Mouse (Mus musculus) MEL (cell line): ENCODE results near the gene Commd6. TPM values are rescaled to one million over a fixed set of nuclear protein-coding genes. Genes with fewer than 3 reads are reported as not detected.

Experiments
- DNase-seq: peaks from one replicate; pipeline ENCODE4 v3.0.0; 2011; ENCODE audit warnings: low read depth, low spot score
- H3K27ac ChIP-seq: 2 replicates; pipeline ENCODE4 v1.5.1; 2012; ENCODE audit warnings: low read depth, mild to moderate bottlenecking, control low read depth, low read length, moderate library complexity; ENCODE audit not compliant: control insufficient read depth
- H3K27me3 ChIP-seq, 2 experiments: fragments of 150-350 bp in 1 of 2; sonication (generic) in 1 of 2; 2 replicates each; pipeline ENCODE4 v1.6.1; 2012; ENCODE audit warnings: low read length in 2 of 2, mild to moderate bottlenecking in 2 of 2, improper control_type of control experiment in 1 of 2, moderate library complexity in 1 of 2; ENCODE audit not compliant: insufficient read depth in 2 of 2, control insufficient read depth in 1 of 2
- H3K36me3 ChIP-seq, 2 experiments: 2 replicates each; pipeline ENCODE4 v1.6.1; 2012 to 2014; ENCODE audit warnings: low read length in 2 of 2, improper control_type of control experiment in 1 of 2, inconsistent platforms in 1 of 2, mild to moderate bottlenecking in 1 of 2; ENCODE audit not compliant: insufficient read depth in 2 of 2, control insufficient read depth in 1 of 2
- H3K4me1 ChIP-seq, 2 experiments: fragments of 150-350 bp in 1 of 2; sonication (generic) in 1 of 2; 2 replicates each; pipeline ENCODE4 v1.6.1; 2012; ENCODE audit warnings: low read length in 2 of 2, improper control_type of control experiment in 1 of 2, mild to moderate bottlenecking in 1 of 2; ENCODE audit not compliant: insufficient read depth in 2 of 2, control insufficient read depth in 1 of 2
- H3K4me3 ChIP-seq, 2 experiments: fragments of 150-350 bp in 1 of 2; sonication (generic) in 1 of 2; 2 replicates each; pipeline ENCODE4 v1.5.1; 2012; ENCODE audit warnings: low read depth in 2 of 2, low read length in 2 of 2, mild to moderate bottlenecking in 2 of 2, moderate library complexity in 2 of 2, control low read depth in 1 of 2, improper control_type of control experiment in 1 of 2; ENCODE audit not compliant: control insufficient read depth in 1 of 2, insufficient read depth in 1 of 2
- H3K79me2 ChIP-seq: 2 replicates; pipeline ENCODE4 v1.6.1; 2012; ENCODE audit warnings: mild to moderate bottlenecking, low read length, moderate library complexity; ENCODE audit not compliant: control insufficient read depth, poor library complexity, insufficient read depth
- H3K9ac ChIP-seq: 2 replicates; pipeline ENCODE4 v1.6.1; 2012; ENCODE audit warnings: low read depth, mild to moderate bottlenecking, control low read depth, low read length, moderate library complexity; ENCODE audit not compliant: control insufficient read depth, poor library complexity, severe bottlenecking
- H3K9me3 ChIP-seq: fragments of 150-350 bp; sonication (generic); replicated peaks from 2 replicates; pipeline ENCODE4 v1.6.1; 2012; ENCODE audit warnings: mild to moderate bottlenecking, low read length, improper control_type of control experiment, moderate library complexity; ENCODE audit not compliant: insufficient read depth
- BHLHE40 ChIP-seq: IDR thresholded peaks from 2 replicates; pipeline ENCODE4 v1.6.1; 2012; ENCODE audit warnings: low read depth, mild to moderate bottlenecking, inconsistent platforms, low read length, improper control_type of control experiment, borderline replicate concordance
- CHD1 ChIP-seq: IDR thresholded peaks from 2 replicates; pipeline ENCODE4 v1.6.1; 2012; ENCODE audit warnings: low read depth, mild to moderate bottlenecking, inconsistent platforms, low read length, improper control_type of control experiment
- CTCF ChIP-seq, 3 experiments: IDR thresholded peaks in 2 of 3; conservative IDR thresholded peaks in 1 of 3; 2 replicates each; pipeline ENCODE4 v1.5.1; 2011 to 2012; ENCODE audit warnings: low read length in 3 of 3, low read depth in 2 of 3, mild to moderate bottlenecking in 2 of 3, improper control_type of control experiment in 1 of 3, inconsistent platforms in 1 of 3, mixed read lengths in 1 of 3, moderate library complexity in 1 of 3; ENCODE audit not compliant: control insufficient read depth in 1 of 3, insufficient read depth in 1 of 3, poor library complexity in 1 of 3, severe bottlenecking in 1 of 3
- E2F4 ChIP-seq: IDR thresholded peaks from 2 replicates; pipeline ENCODE4 v1.6.1; 2011; ENCODE audit warnings: low read depth, low read length, improper control_type of control experiment, borderline replicate concordance
- ELF1 ChIP-seq: IDR thresholded peaks from 2 replicates; pipeline ENCODE4 v1.6.1; 2014; ENCODE audit warnings: low read depth, mild to moderate bottlenecking, inconsistent platforms, low read length, improper control_type of control experiment, moderate library complexity
- ETS1 ChIP-seq: IDR thresholded peaks from 2 replicates; pipeline ENCODE4 v1.6.1; 2012; ENCODE audit warnings: low read depth, mild to moderate bottlenecking, inconsistent platforms, low read length, improper control_type of control experiment, moderate library complexity
- HCFC1 ChIP-seq: IDR thresholded peaks from 2 replicates; pipeline ENCODE4 v1.6.1; 2012; ENCODE audit warnings: low read depth, mild to moderate bottlenecking, inconsistent platforms, low read length, improper control_type of control experiment, moderate library complexity
- JUND ChIP-seq: IDR thresholded peaks from 2 replicates; pipeline ENCODE4 v1.6.1; 2011; ENCODE audit warnings: low read depth, mild to moderate bottlenecking, improper control_type of control experiment, low read length
- MAX ChIP-seq: IDR thresholded peaks from 2 replicates; pipeline ENCODE4 v1.6.1; 2011; ENCODE audit warnings: low read length, improper control_type of control experiment
- MYC ChIP-seq: IDR thresholded peaks from 2 replicates; pipeline ENCODE4 v1.6.1; 2011; ENCODE audit warnings: low read depth, mild to moderate bottlenecking, low read length, improper control_type of control experiment, moderate library complexity
- NELFE ChIP-seq: IDR thresholded peaks from 2 replicates; pipeline ENCODE4 v1.6.1; 2011; ENCODE audit warnings: low read depth, low read length, improper control_type of control experiment
- NRF1 ChIP-seq: IDR thresholded peaks from 2 replicates; pipeline ENCODE4 v1.6.1; 2014; ENCODE audit warnings: low read depth, mild to moderate bottlenecking, inconsistent platforms, low read length, improper control_type of control experiment, moderate library complexity; ENCODE audit not compliant: poor library complexity, insufficient read depth, severe bottlenecking
- POLR2A ChIP-seq, 2 experiments: IDR thresholded peaks; 2 replicates each; pipeline ENCODE4 v1.6.1; 2011 to 2012; ENCODE audit warnings: low read length in 2 of 2, mild to moderate bottlenecking in 2 of 2, control low read depth in 1 of 2, improper control_type of control experiment in 1 of 2, low read depth in 1 of 2, moderate library complexity in 1 of 2; ENCODE audit not compliant: control insufficient read depth in 1 of 2, insufficient read depth in 1 of 2, poor library complexity in 1 of 2
- POLR2AphosphoS2 ChIP-seq: IDR thresholded peaks from 2 replicates; pipeline ENCODE4 v1.6.1; 2011; ENCODE audit warnings: low read length, improper control_type of control experiment
- SIN3A ChIP-seq: IDR thresholded peaks from 2 replicates; pipeline ENCODE4 v1.6.1; 2012; ENCODE audit warnings: low read length, improper control_type of control experiment, inconsistent platforms
- TBP ChIP-seq: IDR thresholded peaks from 2 replicates; pipeline ENCODE4 v1.8.0; 2011; ENCODE audit warnings: low read depth, low read length, improper control_type of control experiment
- USF1 ChIP-seq: IDR thresholded peaks from 2 replicates; pipeline ENCODE4 v1.6.1; 2014; ENCODE audit warnings: low read depth, mild to moderate bottlenecking, inconsistent platforms, low read length, improper control_type of control experiment, moderate library complexity
- USF2 ChIP-seq, 2 experiments: IDR thresholded peaks; 2 replicates each; pipeline ENCODE4 v1.6.1; 2011 to 2012; ENCODE audit warnings: improper control_type of control experiment in 2 of 2, low read length in 2 of 2, borderline replicate concordance in 1 of 2, inconsistent platforms in 1 of 2, low read depth in 1 of 2, mild to moderate bottlenecking in 1 of 2; ENCODE audit not compliant: insufficient read depth in 1 of 2
- polyA plus RNA-seq, 2 experiments: library from polyadenylated mRNA; stranded (reverse) in 1 of 2; unstranded in 1 of 2; fragments of >175 nt in 1 of 2; fragments of >200 nt in 1 of 2; gene quantifications; 2 replicates each; pipeline versions ENCODE4 v1.2.1 to v1.2.4; 2012; ENCODE audit warnings: low replicate concordance in 2 of 2, low read depth in 1 of 2; ENCODE audit not compliant: insufficient read length in 2 of 2, insufficient read depth in 1 of 2, missing spikeins in 1 of 2
- total RNA-seq: library from RNA; depleted of rRNA; stranded (reverse); fragments of 300-350 nt; gene quantifications from 2 replicates; pipeline ENCODE4 v1.2.3, GENCODE M21; 2012

Gene Commd6
- total and polyA plus RNA-seq, 3 experiments, result 57.3 to 61.2 TPM; not detected in 1

DNA sequence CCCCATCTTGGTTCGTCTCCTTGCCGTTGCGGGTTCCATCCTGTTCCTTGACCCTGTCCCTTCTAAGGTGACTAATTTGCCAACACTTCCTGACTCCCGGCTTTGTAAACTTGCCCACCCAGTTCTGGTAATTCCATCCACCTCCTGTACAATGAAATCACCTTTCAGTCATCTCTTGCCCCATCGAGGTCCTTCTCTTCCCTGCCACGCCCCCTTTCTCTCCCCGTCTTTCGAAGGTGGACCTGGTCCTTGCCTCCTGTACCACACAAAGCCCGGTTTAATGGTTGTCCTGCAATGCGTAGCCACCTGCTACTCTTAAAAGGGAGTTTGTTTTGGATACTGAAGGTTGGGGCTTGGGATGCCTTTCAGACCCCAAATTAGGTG lies 14.0 kb upstream of the Commd6 start:
- peaks cover 0 to 18% of the 10 kb centered on the region in 2 experiments; a peak in 2 of 4 replicates for H3K36me3 ChIP-seq
- peak; percentile 36 for DNase-seq

DNA sequence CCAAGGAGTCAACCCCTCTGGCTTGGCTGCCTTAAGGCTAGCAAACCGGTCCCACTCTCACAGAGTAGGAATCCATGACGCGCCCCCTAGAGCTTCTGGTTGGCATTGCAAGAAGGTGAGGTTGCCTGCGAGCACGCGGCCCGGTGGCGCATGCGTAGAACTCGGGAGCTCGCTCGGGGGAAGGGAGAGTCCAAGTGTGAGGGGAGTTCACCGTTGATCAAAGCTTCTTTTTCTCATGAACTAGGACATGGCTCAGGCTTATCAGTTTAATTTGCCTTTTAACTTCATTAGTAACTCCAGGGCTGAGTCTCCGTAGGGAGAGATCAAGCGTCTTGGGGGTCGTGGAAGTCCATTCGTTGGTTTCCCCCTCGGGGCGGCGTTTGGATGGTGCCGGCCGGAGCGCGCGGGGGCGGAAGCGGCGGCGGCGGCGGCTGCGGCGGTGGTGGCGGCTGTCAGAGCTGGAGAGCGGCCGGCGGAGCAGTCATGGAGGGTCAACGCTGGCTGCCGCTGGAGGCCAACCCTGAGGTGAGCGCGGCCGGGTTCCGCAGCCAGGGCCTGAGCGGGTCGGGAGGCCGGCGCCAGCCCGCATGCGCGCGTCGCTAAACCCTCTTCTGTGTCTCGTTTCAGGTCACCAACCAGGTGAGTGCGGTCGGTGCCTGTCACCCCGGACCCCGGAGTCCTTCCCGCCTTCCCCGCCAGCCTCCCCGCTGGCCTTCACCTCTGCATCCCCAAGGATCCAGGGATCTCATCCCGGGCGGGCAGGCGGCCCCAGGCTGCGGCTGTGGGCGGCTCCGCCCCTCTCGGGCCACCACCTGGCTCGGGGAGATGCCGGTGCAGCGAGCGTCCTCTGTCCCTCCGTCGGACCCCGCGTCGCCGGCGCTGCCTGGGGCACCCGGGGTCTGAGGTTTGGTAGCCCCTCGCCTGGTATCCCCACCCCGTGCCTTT lies 13.4 kb upstream of the Commd6 start, which contains the start of gene Uchl3:
Gene Uchl3 (plus strand): TSS at position 387 of the 945 bp plus-strand sequence.
- Histone ChIP-seq H3K79me2 (peaks cover 13% of the 10 kb centered on the region), H3K36me3 (peaks cover 0 to 18% of the 10 kb centered on the region in 2 experiments; a peak in 2 of 4 replicates), H3K27ac (peak within 1 kb of the TSS; percentile 82), H3K27me3 (no peaks in the 10 kb centered on the region; a peak in 1 of 4 replicates), H3K4me1 (peaks cover 7 to 11% of the 10 kb centered on the region in 2 experiments; a peak in 3 of 4 replicates), H3K9me3 (no peaks in the 10 kb centered on the region), H3K4me3 (peak within 1 kb of the TSS; percentile 80 to 87), H3K9ac (peak within 1 kb of the TSS; percentile 88)
- DNase-seq, result peak; percentile 92
- peak; percentile 62; the same call in 1 of the 2 replicates for TF ChIP-seq TBP
- peak; percentile 75 for TF ChIP-seq HCFC1
- no peak for TF ChIP-seq ETS1
- TF ChIP-seq CTCF (IDR thresholded peaks at IDR 0.05 in 2 of 3, conservative IDR thresholded peaks at IDR 0.05 in 1 of 3; ENCODE audit: control insufficient read depth in 1 of 3, insufficient read depth in 1 of 3, low read depth in 2 of 3, low read length in 3 of 3, poor library complexity in 1 of 3, severe bottlenecking in 1 of 3), result peak; percentile 79 to 87 (median 84)
- peak; percentile 41 for TF ChIP-seq SIN3A
- peak; percentile 80; the same call in 1 of the 2 replicates for TF ChIP-seq MYC
- TF ChIP-seq NRF1, result peak; percentile 83
- peak; percentile 99 for TF ChIP-seq CHD1
- no peak for TF ChIP-seq USF2 (IDR thresholded peaks at IDR 0.05; ENCODE audit: borderline replicate concordance in 1 of 2, insufficient read depth in 1 of 2, low read depth in 1 of 2, low read length in 2 of 2)
- TF ChIP-seq ELF1, result peak; percentile 50; the same call in 1 of the 2 replicates
- TF ChIP-seq BHLHE40, result no peak
- TF ChIP-seq MAX, result peak; percentile 76
- TF ChIP-seq POLR2AphosphoS2, result no peak
- TF ChIP-seq NELFE, result peak; percentile 59
- TF ChIP-seq JUND, result no peak
- TF ChIP-seq USF1, result no peak; the same call in 1 of the 2 replicates
- peak; percentile 53 to 58; a peak in 3 of 4 replicates for TF ChIP-seq POLR2A (IDR thresholded peaks at IDR 0.05; ENCODE audit: control insufficient read depth in 1 of 2, insufficient read depth in 1 of 2, low read depth in 1 of 2, low read length in 2 of 2, poor library complexity in 1 of 2)

More for the DNA sequence above, 14.0 kb upstream of the Commd6 start:
- no peaks in the 10 kb centered on the region for H3K9me3 ChIP-seq
- H3K4me3 ChIP-seq, result peak overlapping the region; percentile 80 to 87
- H3K27ac ChIP-seq, result no peak overlapping the region
- TF ChIP-seq JUND (no peak), E2F4 (no peak), ETS1 (no peak)
- TF ChIP-seq, all 39 proteins: peak for 0
- H3K4me1 ChIP-seq, result peaks cover 7 to 11% of the 10 kb centered on the region in 2 experiments; a peak in 3 of 4 replicates
- H3K79me2 ChIP-seq, result peaks cover 13% of the 10 kb centered on the region
- peak overlapping the region; percentile 88 for H3K9ac ChIP-seq
- no peaks in the 10 kb centered on the region; a peak in 1 of 4 replicates for H3K27me3 ChIP-seq
